Mouse (Mus musculus) kidney, postnatal 25 days (tissue): Measurements from ENCODE around the gene Usp49.
"Not testable (repeated sequence)": the region's sequence is repeated elsewhere in the genome, so short reads cannot be mapped to it uniquely, and the experiment has no call there.

Source experiments
- DNase-seq, 2 experiments: peaks; one replicate each; pipeline ENCODE4 v3.0.0; 2021; ENCODE audit warnings: mixed read lengths in 2 of 2

Gene Usp49

DNA sequence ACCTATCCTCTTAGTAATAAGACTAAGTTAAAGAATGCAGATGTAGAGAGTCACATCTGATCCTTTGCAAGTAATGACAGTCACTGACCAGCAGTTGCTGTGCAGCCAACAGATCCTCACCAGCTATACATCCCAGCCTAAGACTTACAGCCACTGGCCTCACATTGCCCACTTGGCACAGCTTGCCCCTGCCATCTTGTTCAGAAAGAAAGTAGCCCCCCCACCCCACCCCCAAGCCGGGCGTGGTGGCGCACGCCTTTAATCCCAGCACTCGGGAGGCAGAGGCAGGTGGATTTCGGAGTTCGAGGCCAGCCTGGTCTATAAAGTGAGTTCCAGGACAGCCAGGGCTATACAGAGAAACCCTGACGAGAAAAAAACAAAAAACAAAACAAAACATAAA, 23.9 kb downstream of the Usp49 start:
- DNase-seq = not testable (repeated sequence)

DNA sequence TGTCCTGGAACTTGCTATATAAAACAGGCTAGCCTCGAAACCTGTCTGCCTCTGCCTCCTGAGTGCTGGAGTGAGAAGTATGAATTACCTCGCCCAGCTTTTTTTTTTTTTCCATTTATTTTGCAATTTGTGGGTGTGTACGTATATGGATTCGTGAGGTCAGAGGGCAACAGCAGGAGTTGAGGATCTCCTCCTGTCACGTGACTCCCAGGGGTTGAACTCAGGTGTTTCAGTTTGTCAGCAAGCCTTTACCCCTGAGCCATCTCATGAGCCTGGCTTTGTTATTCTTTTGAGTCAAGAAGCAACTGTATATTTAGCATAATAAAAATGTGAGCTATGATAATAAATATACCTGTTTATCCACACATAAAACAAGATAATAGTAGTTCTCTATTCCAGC, 25.2 kb downstream of the Usp49 start:
- no peak for DNase-seq

DNA sequence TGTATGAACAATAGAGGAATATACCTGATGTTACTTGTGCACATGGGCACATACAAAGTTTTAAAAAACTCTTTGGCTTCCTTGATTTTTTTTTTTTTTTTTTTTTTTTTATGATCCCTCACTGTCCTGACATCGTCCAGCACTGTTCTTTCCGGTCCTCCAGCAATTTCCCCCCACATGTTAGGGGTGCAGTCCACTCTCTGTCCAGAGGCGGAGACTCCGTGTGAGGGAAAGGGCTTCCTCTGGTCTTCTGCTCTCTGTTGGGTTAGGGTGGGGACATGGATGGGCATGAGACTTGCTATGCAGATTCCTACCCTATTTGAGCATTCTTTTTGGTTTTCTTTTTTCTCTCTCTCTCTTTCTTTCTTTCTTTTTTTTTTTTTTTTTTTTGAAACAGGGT, 27.4 kb downstream of the Usp49 start:
- DNase-seq = no peak

DNA sequence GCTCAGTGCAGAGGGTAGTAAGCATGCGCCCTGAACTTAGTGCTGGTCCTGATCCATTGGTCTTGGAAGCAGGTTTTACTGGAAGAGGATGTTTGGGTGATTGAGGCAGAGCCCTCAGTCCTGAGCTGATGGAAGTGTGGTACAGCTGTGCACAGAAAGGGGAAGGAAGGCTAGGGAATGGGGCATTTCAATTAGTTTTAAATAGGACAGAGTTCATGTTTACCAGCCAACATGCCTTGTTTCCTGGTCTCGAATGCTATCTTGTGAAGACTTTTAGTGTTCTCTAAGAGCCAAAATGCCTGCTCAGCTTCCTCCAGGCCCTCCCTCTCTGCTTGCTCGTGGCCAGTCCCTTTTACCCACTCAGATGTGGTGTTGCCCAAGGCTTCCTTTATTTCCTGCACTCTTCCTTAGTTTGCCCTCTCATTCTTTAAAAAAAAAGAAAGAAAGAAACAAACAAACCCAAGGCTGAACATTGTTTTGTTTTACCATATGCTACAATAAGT, 28.3 kb downstream of the Usp49 start:
- DNase-seq = no peak

DNA sequence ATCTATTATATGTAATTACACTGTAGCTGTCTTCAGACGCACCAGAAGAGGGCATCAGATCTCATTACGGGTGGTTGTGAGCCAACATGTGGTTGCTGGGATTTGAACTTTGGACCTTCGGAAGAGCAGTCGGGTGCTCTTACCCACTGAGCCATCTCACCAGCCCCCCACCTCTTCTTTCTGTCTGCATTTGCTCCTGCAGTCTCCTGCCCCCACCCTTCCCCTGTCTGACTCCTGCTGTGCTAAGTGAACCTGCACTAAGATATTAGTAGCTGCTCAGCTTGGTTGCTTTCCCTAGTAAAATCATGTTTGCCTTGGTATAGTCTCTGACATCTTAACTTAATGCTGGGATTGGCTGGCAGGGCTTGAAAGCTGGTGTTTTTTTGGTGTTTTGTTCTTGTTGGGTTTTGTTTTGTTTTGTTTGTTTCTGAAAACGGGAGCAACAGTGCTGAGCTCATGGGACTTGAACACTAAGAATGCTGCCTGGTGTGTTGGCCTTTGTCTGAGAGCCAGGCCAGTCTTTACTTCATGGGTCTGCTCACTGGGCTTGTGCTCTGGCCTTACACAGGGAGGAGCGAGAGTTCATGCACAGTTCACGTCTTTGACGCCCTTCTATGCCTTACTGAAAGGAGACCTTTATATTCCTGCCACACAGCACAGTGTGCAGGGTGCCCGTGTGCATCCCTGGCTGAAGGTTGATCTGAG, 32.7 kb downstream of the Usp49 start:
- no peak for DNase-seq

DNA sequence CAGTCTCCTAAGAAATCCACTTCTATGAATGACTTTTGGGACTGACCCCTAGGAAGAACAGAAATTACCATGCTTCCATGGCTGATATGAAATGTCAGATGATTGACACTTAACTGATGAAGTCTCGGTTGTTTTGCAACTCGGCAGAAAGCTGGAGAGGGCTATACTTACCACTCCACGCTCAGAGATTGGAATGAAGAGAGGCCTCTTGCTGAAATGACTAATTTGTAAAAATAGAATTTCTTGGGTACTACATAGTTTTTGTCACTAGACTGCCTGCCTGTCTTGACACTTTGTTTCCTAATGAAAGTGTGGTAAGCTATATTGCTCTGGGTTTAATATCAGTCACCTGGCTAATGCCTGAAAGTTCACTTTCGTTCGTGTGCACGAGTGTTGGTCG, 34.0 kb downstream of the Usp49 start:
- no peak for DNase-seq

DNA sequence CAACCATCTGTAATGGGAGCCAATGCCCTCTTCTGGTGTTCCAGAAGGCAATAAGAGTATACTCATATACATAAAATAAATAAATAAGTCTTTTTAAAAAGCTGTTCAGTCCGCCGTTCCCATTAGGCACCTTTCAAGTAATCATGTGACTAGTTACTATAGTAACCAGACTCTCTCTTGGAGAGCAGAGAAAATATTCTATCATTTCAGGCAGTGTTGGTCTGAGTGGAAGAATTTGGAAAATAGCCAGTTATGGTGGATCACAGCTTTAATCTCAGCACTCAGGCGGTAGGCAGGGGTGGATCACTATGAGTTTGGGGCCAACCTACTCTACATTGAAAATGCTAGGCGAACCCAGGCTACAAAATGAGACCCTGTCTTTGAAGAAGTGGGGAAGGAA, 38.7 kb downstream of the Usp49 start:
- no peak for DNase-seq

DNA sequence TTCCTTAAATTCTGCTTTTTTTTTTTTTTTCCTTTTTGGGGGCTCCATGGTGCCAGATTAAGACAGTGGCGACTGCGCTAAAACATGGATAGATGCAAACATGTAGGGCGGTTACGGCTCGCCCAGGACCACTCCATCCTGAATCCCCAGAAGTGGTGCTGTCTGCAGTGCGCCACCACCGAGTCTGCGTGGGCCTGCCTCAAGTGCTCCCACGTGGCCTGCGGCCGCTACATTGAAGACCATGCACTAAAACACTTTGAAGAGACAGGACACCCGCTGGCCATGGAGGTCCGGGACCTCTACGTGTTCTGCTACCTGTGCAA, 41.5 kb downstream of the Usp49 start:
- DNase-seq = no peak

DNA sequence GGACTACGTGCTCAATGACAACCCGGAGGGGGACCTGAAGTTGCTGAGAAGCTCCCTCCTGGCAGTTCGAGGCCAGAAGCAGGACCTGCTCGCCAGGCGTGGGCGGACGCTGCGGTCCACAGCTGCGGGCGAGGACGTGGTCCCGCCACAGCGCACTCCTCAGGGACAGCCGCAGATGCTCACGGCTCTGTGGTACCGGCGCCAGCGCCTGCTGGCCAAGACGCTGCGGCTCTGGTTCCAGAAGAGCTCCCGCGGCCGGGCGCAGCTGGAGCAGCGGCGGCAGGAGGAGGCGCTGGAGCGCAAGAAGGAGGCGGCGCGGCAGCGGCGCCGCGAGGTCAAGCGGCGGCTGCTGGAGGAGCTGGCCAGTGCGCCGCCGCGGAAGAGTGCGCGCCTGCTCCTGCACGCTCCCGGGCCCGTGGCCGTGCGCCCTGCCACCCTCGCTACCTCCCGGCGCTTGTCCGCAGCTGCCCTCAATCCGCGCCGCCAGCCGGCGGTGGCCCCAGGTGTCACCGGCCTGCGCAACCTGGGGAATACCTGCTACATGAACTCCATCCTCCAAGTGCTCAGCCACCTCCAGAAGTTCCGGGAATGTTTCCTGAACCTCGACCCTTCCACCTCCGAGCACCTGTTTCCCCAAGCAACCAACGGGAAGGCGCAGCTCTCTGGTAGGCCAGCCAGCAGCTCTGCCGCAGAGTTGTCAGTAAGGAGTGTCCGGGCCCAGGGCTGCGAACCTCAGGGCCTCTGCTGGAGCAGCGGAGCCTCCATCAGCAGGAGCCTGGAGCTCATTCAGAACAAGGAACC, 42.0 kb downstream of the Usp49 start:
- DNase-seq = peak; percentile 67 to 86

DNA sequence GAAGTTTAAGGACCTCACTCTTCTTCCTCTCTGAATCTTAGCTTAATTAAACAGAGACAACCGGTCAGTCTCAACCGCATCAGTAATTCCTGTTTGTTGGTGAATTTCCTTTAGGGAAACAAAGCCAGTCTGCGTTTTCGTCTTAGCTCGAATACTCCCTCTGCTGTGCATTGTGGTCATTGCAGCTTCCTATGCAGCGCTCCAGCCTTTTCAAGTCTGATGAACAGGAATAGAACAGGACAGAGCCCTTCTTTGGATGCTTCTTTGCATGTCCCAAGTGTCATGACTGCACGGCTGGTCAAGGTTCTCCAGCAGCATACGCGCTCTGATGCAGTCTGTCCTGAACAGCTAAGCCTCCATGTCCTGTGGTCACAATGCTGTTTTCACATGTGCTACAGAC, 46.1 kb downstream of the Usp49 start:
- peak; percentile 59 to 81 for DNase-seq

DNA sequence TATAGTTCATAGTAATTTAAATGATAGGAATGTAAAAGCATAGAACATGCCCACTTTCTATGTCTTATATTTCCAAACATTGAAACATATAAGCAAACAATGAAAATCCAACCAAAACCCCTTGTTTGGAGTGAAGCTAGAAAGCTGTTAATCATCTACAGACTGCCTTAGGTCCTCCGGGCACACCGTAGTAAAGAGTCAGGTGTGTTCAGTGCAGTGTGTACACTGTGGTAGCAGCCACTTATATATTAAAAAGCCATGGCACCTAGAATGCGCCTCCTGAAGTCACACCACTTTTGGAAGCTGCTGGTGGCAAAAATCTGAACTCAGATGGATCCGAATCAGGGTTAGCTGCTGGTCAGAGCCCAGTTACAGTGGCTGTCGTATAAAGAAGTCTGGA, 47.7 kb downstream of the Usp49 start:
- DNase-seq = peak in 1 of 2 experiments; percentile 19

DNA sequence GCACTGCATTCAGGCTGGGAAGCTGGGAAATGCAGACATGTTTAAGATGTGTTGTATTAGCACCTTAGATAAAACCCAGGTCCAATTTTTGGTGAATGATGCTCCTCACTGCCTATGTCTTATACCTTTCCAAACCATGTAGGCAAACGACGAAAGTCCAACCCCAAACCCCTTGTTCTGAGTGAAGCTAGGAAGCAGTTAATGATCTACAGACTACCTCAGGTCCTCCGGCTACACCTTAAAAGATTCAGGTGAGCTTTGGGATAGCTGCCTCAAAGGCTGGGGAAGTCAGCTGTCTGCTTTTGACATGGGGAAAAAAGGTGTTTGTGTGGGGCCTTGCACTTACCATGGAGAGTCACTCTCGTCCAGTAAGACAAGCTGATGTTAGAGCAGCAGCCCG, 48.2 kb downstream of the Usp49 start:
- DNase-seq = no peak

DNA sequence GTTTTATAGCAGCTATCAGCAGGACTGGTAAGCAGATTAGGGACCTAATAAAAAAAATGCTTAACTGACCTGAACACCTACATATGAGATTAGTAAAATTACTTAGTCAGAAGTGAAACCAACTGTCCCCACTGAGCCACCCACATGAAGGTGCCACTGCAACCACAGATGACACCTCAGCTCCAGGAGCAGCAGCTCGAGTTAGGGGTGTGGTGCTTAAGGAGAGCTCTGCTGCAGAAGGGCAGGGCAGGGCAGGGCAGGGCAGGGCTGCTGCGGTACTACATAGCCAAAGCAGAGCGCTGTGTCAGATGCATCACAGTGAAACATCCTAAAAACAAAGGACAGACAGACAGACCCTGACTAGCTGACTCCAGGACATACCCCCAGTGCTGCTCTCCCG, 52.3 kb downstream of the Usp49 start:
- no peak for DNase-seq

DNA sequence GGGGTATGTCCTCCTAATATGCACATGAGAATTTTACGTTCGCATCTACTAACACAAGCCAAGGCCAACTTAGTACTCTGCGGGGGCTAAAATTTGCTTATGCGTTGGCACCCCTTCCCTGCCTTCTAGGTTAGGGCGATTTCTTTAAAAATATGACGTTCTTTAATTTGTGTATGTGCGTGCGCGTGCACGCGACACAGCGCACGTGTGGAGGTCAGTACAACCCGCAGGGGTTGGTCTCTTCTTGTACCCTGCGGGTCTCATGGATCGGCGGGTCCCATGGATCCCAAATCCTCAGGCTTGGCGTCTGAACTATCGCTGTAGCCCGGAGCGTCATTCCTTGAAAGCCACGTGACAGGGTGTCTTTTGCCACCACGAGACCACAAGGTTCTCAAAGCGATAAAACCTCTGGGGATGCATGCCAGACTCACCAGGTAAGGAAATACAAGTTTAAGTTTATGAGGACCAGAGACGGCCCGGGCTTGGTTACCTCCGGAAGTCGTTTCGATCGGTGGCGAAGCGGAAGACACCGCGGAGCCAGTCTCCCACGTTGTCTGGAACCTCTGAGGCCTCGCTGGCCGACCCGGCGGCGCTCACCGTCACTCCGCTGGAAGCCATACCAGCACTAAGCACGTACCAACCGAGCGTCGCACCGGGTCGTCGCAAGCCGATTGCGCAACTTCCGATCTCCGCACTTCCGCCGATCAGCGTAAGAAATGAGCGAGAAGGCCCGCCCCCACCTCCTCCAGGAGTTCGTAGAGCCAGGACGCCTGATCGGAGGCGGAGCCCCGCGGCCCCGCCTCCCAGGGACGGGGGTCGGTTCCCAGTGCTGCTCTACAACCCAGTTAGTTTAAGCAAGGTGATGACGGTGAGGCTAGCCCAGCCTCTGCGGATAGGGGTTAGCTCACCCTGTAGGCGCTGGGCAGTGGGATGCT, 57.2 kb downstream of the Usp49 start:
- peak; percentile 98 to 99 for DNase-seq

DNA sequence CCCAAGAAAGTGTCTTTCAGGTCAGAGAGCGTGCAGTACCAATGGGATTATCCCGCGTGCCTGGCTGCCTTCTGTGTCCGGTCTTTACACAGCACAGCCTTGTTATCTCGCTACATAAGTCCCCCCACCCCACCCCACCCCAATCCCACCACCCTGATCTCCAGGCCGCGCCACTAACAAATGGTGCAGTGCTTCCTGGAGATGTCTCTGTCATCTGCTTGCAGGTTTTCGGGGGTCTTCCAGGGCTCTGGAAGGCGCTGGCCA, 57.8 kb downstream of the Usp49 start, which contains the start of gene Tomm6:
TSS of gene Tomm6 (minus strand) at position 43 of the 264 bp plus-strand sequence.
- no peak for DNase-seq

DNA sequence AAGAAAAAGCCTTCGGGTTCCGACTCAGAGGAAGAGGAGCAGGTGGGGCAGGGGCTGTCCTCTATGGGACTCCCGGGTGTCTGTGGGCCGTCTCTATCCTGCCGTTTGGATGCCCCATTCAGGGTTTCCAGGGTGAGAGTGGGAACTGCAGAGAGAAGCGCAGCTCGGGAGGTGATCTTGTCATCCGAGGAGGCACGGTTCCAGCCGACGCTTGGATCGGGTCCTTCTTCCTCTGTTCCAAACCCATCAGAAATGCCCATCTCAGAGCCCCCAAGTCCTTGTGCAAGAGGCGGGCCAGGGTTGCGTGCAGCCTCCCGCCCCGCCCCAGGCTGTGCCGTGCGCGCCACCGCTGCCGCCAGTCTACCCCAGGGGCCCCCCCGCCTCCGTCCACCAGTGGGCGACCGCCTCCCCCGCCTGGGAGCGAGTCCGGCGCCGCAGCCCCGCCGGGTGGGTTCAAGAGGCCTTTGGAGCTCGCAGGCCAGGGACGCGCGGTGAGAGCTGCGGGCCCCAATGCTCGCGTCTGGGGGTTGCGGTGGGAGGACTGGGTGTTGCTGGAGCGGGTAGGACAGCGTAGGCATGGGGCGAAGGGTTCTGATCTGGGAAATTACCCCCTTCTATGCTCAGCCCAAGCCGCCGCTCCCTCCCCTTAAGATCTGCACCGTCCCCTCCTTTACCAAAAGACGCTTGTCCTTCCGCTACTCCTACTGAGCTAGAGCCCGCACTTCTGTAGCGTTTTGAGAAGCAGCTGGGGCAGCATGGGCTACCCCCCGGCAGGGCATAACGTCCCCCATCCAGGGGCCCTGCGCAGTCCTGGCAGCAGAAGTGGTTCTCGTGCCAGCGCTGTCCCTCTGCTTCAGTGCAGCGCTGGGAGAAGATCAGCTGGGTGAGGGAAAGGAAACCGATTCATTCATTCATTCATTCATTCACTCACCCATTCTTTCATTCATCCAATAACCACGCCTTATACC, 58.4 kb downstream of the Usp49 start, which contains the start of gene Frs3:
TSS of gene Frs3 (plus strand) at position 423 of the 968 bp plus-strand sequence.
- DNase-seq = peak; percentile 64 to 81

DNA sequence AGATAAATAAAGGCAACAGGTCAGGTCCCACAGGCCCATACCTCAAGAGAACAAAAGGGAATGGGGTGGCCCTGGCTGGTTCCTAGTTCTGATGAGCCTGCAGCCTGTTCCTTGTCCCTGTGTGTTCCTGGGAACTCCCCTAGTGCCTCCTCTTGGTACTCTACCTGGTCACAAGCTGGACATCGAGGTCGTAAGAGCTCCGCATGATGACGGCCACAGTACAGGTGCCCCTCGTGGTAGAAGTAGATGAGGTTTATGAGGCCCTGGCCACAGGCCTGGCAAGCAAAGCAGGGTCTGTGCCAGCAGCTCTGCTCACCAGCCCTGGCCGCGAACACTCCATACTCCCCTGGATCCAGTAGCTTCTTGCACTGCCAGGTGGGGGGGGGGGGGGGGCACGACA, 59.4 kb downstream of the Usp49 start:
- DNase-seq = no peak

DNA sequence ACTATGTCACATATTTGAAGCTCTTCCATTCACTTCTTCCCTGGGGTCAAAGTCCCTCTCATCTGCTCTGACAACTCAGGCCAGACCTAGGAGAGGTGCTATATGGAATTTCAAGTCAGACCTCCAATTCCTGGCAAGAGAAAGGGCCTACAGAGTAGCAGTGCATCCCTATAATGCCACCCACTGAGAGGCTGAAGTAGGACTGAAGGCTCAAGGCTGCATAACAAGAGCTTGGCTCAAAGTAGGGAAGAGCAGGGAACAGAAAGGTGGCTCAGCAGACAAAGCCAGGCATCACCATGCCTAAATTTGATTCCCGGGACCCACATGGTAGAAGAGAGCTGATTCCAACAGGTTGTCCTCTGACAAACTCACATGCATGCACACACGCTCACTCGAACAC, 61.2 kb downstream of the Usp49 start:
- DNase-seq = no peak

DNA sequence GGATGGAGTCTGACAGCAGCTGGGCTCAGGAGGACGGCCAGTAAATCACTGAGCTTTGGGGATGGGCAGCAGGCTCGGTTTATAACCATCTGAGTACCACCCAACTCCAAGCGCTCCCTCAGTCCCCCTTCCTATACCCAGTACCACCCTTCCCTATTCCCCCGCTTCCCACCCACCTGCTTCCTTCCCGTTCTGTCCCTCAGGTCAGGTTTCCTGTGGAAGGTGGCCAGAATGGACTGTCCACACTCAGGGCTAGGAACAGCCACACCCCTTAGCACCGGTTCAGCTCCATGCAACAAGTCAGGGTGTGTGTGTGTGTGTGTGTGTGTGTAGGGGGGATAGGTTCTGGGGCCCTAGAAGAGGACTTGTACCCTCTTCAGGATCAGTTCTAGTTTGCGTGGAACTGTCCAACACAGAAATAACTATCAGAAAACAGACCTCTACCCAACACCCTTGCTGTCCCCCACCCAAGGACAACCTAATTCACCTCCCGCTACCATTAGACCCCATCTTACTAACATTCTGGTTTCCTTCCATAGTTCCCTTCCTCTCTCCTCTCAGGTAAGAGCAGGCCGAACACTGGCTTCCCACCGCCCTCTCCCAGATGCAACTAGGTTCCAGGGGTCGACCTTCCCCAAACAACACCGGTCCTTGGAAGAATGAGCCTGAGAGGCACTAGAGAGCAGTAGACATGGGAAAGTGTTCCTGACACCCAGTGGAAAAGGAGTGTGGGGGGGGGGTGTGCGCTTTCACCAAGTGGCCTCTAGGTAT, 63.4 kb downstream of the Usp49 start:
- DNase-seq = peak; percentile 52 to 85

DNA sequence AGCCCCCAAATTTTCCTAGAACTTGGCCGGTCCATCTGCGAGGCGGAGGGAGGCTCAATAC, 63.8 kb downstream of the Usp49 start, which contains the start of gene Gm21981:
TSS of gene Gm21981 (minus strand) at position 14 of the 61 bp plus-strand sequence.
- no peak for DNase-seq

DNA sequence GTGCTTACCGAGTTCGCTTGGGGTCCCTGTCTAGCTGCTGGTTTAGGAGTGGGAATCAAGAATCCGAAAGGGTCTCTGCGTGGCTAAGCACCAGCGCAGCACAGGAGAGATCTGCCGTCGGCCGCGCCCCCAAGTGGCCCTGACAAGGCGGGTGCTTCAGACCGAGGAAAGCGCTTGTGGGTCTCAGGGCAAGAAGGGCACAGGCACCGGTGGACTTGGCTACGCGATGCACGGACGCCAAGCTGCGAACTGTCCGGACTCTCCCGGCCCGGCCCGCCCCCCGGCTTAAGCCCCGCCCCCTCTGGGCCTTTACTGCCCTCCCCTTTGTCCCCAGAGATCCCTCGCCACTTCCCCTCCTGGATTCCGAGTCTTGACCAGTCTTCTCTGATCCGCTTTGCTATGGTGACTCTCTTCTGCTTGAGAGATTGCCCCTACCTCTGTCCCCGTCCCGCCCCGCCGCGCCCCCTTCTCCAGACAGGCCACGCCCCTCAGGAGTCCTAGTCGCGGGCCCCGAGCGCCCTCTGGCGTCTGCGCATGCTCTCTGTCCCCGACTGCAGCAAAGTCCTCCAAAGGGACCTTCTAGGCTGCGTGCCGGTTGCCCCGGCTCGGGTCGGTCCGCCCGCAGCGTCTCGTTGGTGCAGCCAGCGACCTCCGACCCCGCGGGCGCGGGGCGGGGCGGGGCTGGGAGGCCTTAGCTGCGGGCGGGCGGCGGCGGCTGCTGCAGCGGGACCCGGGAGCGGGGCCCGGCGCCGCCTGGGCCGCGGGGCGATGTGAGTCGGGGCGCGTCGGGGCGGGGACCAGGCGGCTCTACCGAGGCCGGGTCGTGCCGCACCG, 64.2 kb downstream of the Usp49 start, which contains the start of gene Prickle4:
TSS of gene Prickle4 (minus strand) at position 234 of the 834 bp plus-strand sequence.
- DNase-seq = peak; percentile 99
